Mouse (Mus musculus) embryonic facial prominence, embryonic 15.5 days (tissue): ENCODE results near the gene Rbpjl. TPM values are rescaled to one million over a fixed set of nuclear protein-coding genes. Genes with fewer than 3 reads are reported as not detected.

Source experiments
- ATAC-seq: fragments of 200-750 bp; cut with Nextera tagmentation; 2 replicates; pipeline ENCODE4 v1.8.0; 2017; ENCODE audit warnings: low read depth, moderate TSS enrichment; ENCODE audit not compliant: insufficient number of reproducible peaks, low FRiP score, low TSS enrichment
- H3K27ac ChIP-seq: fragments of 300-500 bp; sonication (generic); replicated peaks from 2 replicates; pipeline ENCODE4 v1.5.1; 2015; ENCODE audit warnings: mild to moderate bottlenecking, inconsistent platforms
- H3K27me3 ChIP-seq: fragments of 300-500 bp; sonication (generic); 2 replicates; pipeline ENCODE4 v1.6.1; 2015; ENCODE audit warnings: inconsistent platforms
- H3K36me3 ChIP-seq: fragments of 300-500 bp; sonication (generic); 2 replicates; pipeline ENCODE4 v1.6.1; 2015; ENCODE audit warnings: mild to moderate bottlenecking, inconsistent platforms
- H3K4me1 ChIP-seq: fragments of 300-500 bp; sonication (generic); 2 replicates; pipeline ENCODE4 v1.6.1; 2015; ENCODE audit warnings: inconsistent platforms
- H3K4me2 ChIP-seq: fragments of 300-500 bp; sonication (generic); replicated peaks from 2 replicates; pipeline ENCODE4 v1.6.1; 2015; ENCODE audit warnings: mild to moderate bottlenecking, inconsistent platforms
- H3K4me3 ChIP-seq: fragments of 300-500 bp; sonication (generic); replicated peaks from 2 replicates; pipeline ENCODE4 v1.5.1; 2015; ENCODE audit warnings: mild to moderate bottlenecking, inconsistent platforms
- H3K9ac ChIP-seq: fragments of 300-500 bp; sonication (generic); 2 replicates; pipeline ENCODE4 v1.6.1; 2015; ENCODE audit warnings: inconsistent platforms
- H3K9me3 ChIP-seq: fragments of 300-500 bp; sonication (generic); replicated peaks from 2 replicates; pipeline ENCODE4 v1.6.1; 2016; ENCODE audit warnings: inconsistent platforms
- WGBS: fragments of 180-500 bp; shearing (Covaris S2); methylation state at CpG from one replicate; pipeline ENCODE4 v1.1.7; 2015; 5-methylcytosine and 5-hydroxymethylcytosine counted together
- polyA plus RNA-seq: library from polyadenylated mRNA; unstranded; fragments of >200 nt; fragmentation: Nextera tagmentation; extraction: Ambion mirVana; gene quantifications from 2 replicates; pipeline ENCODE4 v1.2.1, GENCODE M21; 2015

Rbpjl gene
- 0.50 and 0.98 TPM in 2 replicates for polyA plus RNA-seq

DNA sequence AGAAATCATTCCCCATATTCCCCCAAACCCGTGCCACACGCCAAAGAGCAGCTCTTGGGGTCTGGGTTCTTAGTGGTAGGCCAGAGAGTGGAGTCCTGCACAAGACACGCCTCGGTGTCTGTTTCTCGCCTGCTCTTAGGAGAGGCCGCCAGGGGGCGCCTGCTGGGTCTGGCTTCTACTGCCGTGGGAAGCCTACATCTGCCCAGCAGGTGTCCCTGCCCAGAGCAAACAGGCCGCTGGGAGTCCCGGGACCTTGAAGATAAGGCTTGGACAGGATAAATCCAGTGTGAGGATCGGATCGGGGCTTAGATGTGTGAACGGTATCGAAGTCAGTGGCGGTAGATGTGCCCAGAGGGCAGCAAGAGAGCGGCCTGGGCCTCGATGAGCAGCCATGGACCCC, at the start of gene Rbpjl:
Gene Rbpjl (plus strand): TSS at position 236 of the 400 bp plus-strand sequence.
- Histone ChIP-seq H3K4me1 (peaks cover 39% of the 10 kb centered on the region), H3K27me3 (peaks cover 90% of the 10 kb centered on the region), H3K9me3 (no peaks in the 10 kb centered on the region; the same call in 1 of the 2 replicates), H3K4me3 (peak within 1 kb of the TSS; percentile 42), H3K4me2 (peak within 1 kb of the TSS; percentile 65), H3K9ac (no peak within 1 kb of the TSS), H3K27ac (no peak within 1 kb of the TSS; the same call in 1 of the 2 replicates), H3K36me3 (no peaks in the 10 kb centered on the region)
- WGBS = 4% methylated on average over 17 of the region's 17 CpGs
- 0 out of 2 replicates have a peak, but pooled peaks have one; percentile 4 for ATAC-seq

GRCm38 (mm10) chr2:164353356-164353755, 49.6 kb upstream of the Rbpjl start:
- no peak overlapping the region for H3K9ac ChIP-seq
- no peaks in the 10 kb centered on the region for H3K4me1 ChIP-seq
- H3K36me3 ChIP-seq = no peaks in the 10 kb centered on the region
- H3K9me3 ChIP-seq = no peaks in the 10 kb centered on the region
- no peak for ATAC-seq
- H3K4me3 ChIP-seq = no peak overlapping the region
- H3K27me3 ChIP-seq = 0 out of 2 replicates have a peak, but pooled peaks cover 3% of the 10 kb centered on the region
- no peak overlapping the region for H3K27ac ChIP-seq
- WGBS = 83% methylated on average over 11 of the region's 11 CpGs
- no peak overlapping the region for H3K4me2 ChIP-seq

GRCm38 (mm10) chr2:164356177-164356967, 46.6 kb upstream of the Rbpjl start:
- no peak overlapping the region for H3K4me3 ChIP-seq
- H3K27ac ChIP-seq = no peak overlapping the region
- no peaks in the 10 kb centered on the region for H3K4me1 ChIP-seq
- no peak for ATAC-seq
- H3K9me3 ChIP-seq = no peaks in the 10 kb centered on the region
- no peak overlapping the region for H3K9ac ChIP-seq
- H3K4me2 ChIP-seq = no peak overlapping the region
- WGBS = 71% methylated on average over 11 of the region's 11 CpGs
- H3K27me3 ChIP-seq = 0 out of 2 replicates have a peak, but pooled peaks cover 3% of the 10 kb centered on the region
- no peaks in the 10 kb centered on the region for H3K36me3 ChIP-seq

- 71% methylated on average over 3 of the region's 3 CpGs for WGBS
- Histone ChIP-seq H3K4me3 (no peak overlapping the region), H3K4me2 (no peak overlapping the region)
Observed at GRCm38 (mm10) chr2:164358373-164358772, 44.6 kb upstream of the Rbpjl start.

GRCm38 (mm10) chr2:164359031-164359430, 43.9 kb upstream of the Rbpjl start:
- WGBS = 77% methylated on average over 5 of the region's 5 CpGs
- Histone ChIP-seq H3K9ac (no peak overlapping the region), H3K27ac (no peak overlapping the region), H3K9me3 (no peaks in the 10 kb centered on the region), H3K4me1 (no peaks in the 10 kb centered on the region), H3K4me2 (no peak overlapping the region), H3K36me3 (no peaks in the 10 kb centered on the region), H3K27me3 (no peaks in the 10 kb centered on the region), H3K4me3 (no peak overlapping the region)
- ATAC-seq = no peak

More at GRCm38 (mm10) chr2:164358373-164358772, 44.6 kb upstream of the Rbpjl start:
- no peak overlapping the region for H3K9ac ChIP-seq
- no peak for ATAC-seq
- H3K4me1 ChIP-seq = no peaks in the 10 kb centered on the region
- no peaks in the 10 kb centered on the region for H3K36me3 ChIP-seq
- no peaks in the 10 kb centered on the region for H3K9me3 ChIP-seq
- 0 out of 2 replicates have a peak, but pooled peaks cover 3% of the 10 kb centered on the region for H3K27me3 ChIP-seq
- no peak overlapping the region for H3K27ac ChIP-seq

DNA sequence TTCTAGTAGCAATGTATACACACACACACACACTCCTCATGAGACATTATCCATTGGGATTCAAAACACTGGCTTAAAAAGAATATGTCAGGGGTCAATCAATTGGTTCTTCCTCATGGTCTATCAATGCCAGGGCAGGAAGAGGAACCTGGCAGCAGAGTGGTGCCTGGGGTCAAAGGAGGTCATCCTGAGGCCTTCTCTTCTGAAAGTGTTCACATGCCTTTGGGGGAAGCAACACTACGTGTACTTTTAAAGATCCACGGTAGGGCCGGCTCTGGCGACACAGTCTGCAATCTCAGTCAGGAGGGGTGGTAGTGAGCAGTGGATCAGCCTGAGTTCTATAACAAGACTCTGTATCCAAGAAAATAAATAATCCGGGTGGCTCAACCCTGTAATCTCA, 43.3 kb upstream of the Rbpjl start:
- no peak overlapping the region for H3K27ac ChIP-seq

GRCm38 (mm10) chr2:164360974-164361657, 41.8 kb upstream of the Rbpjl start:
- Histone ChIP-seq H3K4me2 (no peak overlapping the region), H3K36me3 (no peaks in the 10 kb centered on the region), H3K27ac (no peak overlapping the region), H3K9ac (no peak overlapping the region), H3K9me3 (no peaks in the 10 kb centered on the region), H3K4me1 (no peaks in the 10 kb centered on the region), H3K4me3 (no peak overlapping the region), H3K27me3 (no peaks in the 10 kb centered on the region)
- 31% methylated on average over 13 of the region's 13 CpGs for WGBS
- ATAC-seq = no peak

More for the DNA sequence above, 43.3 kb upstream of the Rbpjl start:
- WGBS = 59% methylated on average over 5 of the region's 5 CpGs
- Histone ChIP-seq H3K9ac (no peak overlapping the region), H3K4me1 (no peaks in the 10 kb centered on the region), H3K27me3 (no peaks in the 10 kb centered on the region), H3K36me3 (no peaks in the 10 kb centered on the region), H3K4me3 (no peak overlapping the region), H3K4me2 (no peak overlapping the region), H3K9me3 (no peaks in the 10 kb centered on the region)
- no peak for ATAC-seq

DNA sequence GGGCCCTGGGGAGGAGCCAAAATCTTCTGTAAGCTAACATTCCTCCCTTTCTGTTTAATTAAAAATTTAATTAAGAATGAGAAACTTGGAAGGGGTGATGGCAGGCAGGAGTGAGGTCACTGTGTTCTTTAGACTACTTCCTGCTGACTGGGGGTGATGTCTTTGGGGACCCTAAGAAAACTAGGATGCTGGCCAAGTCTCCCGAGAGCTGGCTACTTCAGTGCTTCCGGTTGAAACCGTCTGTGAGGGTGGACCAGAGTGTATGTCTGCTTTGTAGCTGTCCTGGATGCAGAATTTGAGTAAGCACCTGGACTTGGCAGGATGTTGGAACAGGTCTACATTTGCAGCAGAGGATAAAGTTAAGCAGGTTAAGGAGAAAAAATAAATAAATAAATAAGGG, 36.0 kb upstream of the Rbpjl start:
- no peaks in the 10 kb centered on the region for H3K4me1 ChIP-seq
- no peaks in the 10 kb centered on the region for H3K27me3 ChIP-seq
- no peak for ATAC-seq
- no peak overlapping the region for H3K27ac ChIP-seq
- H3K36me3 ChIP-seq = no peaks in the 10 kb centered on the region
- H3K4me2 ChIP-seq = no peak overlapping the region
- no peak overlapping the region for H3K4me3 ChIP-seq
- WGBS = 56% methylated on average over 3 of the region's 3 CpGs
- H3K9ac ChIP-seq = no peak overlapping the region
- H3K9me3 ChIP-seq = no peaks in the 10 kb centered on the region

GRCm38 (mm10) chr2:164368620-164369105, 34.3 kb upstream of the Rbpjl start:
- Histone ChIP-seq H3K9me3 (no peaks in the 10 kb centered on the region), H3K36me3 (no peaks in the 10 kb centered on the region), H3K4me2 (no peak overlapping the region), H3K4me1 (no peaks in the 10 kb centered on the region), H3K27ac (no peak overlapping the region), H3K4me3 (no peak overlapping the region), H3K27me3 (no peaks in the 10 kb centered on the region), H3K9ac (no peak overlapping the region)
- WGBS = 79% methylated on average over 6 of the region's 6 CpGs
- no peak for ATAC-seq

DNA sequence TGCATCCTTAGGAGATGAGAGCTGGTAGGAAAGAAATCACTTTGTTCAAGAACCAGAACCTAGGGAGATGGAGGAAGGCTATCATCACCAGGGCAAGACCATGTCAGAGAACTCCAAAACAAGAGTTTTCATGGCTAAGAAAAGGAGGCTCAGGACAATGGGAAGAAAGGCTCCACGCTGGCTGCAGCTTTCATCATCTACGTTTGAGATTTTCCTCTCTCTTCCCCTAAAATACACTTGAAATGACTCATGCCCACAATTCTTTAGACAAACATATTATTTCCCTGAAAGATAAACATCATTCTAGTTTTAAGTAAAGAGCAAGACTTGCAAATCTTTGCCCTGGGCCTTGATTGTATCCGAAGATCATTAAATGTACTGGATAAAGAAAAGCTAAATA, 31.6 kb upstream of the Rbpjl start:
- H3K27ac ChIP-seq = no peak overlapping the region
- H3K4me2 ChIP-seq = no peak overlapping the region
- no peaks in the 10 kb centered on the region for H3K9me3 ChIP-seq
- H3K4me1 ChIP-seq = no peaks in the 10 kb centered on the region
- 65% methylated on average over 3 of the region's 3 CpGs for WGBS
- ATAC-seq = no peak
- H3K4me3 ChIP-seq = no peak overlapping the region
- no peak overlapping the region for H3K9ac ChIP-seq
- no peaks in the 10 kb centered on the region for H3K36me3 ChIP-seq
- H3K27me3 ChIP-seq = no peaks in the 10 kb centered on the region

DNA sequence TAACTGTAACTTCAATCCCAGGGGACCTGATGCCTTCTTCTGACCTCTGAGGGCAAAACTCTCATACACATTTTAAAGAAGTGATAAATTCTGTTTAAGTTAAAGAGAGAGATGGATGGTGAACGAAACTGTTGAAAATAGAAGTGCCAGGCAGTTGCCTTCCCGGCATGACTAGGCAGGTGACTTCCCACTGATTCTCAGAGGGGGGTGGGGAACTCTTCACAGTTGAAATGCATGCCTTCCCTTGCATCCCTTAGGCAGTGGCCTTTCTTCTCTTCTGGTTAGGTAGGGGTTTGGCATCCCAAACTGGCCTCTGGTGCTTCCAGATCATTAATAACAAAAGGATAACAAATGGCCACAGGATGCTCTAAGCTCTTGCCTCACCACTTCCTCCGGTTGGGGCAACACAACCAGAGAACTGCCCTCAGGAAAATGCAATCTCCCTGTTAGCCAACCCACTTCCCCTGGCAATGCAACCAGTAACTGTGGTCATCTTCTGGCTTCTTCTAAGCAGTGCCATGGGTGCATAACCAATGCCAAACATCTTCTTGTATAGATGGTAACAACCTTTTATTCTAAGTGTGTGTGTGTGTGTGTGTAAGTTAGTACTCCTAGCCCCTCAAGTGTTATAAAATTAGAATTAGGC, 30.4 kb upstream of the Rbpjl start:
- H3K27ac ChIP-seq = no peak overlapping the region
- 26% methylated on average over 3 of the region's 3 CpGs for WGBS

More for the DNA sequence above, 30.4 kb upstream of the Rbpjl start:
- ATAC-seq = no peak
- H3K9ac ChIP-seq = no peak overlapping the region
- no peak overlapping the region for H3K4me3 ChIP-seq
- H3K9me3 ChIP-seq = no peaks in the 10 kb centered on the region
- H3K36me3 ChIP-seq = no peaks in the 10 kb centered on the region
- H3K4me2 ChIP-seq = no peak overlapping the region
- H3K27me3 ChIP-seq = no peaks in the 10 kb centered on the region
- no peaks in the 10 kb centered on the region for H3K4me1 ChIP-seq
